Mouse (Mus musculus): Measurements from ENCODE around the gene Scn2a. TPM values are rescaled to one million over a fixed set of nuclear protein-coding genes. Genes with fewer than 3 reads are reported as not detected.

Gene Scn2a
- polyA plus RNA-seq, 1 experiment: 0.06 TPM

DNA sequence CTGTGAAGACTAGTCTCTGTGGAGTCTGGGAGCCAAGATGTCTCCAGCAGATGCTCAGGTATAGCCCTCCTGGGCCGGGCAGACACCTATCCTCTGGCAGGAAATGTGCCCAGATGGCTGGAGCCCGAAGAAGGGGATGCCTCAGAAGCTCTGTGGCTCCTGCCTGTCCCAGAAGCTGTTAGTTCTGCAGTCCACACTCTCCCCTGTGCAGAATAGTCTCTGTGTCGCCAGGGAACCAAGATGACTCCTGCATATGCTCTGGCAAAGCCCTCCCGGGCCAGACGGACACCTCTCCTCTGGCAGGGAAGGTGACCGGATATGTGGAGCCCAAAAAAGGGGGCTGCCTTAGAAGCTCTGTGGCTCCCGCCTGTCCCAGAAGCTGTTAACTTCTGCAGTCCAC is 32.1 kb downstream of the Scn2a start:
- DNase-seq: no peak
- TF ChIP-seq CTCF (conservative IDR thresholded peaks at IDR 0.05; ENCODE audit: insufficient read depth, insufficient read length, low read depth, low read length) (no peak), POLR2A (IDR thresholded peaks at IDR 0.05; ENCODE audit: low read depth, low read length) (no peak)
- H3K27me3 ChIP-seq (replicated peaks; ENCODE audit: control insufficient read depth, insufficient read depth, low read length): no peaks in the 10 kb centered on the region
- 80% methylated on average over 7 of the region's 7 CpGs for WGBS
- H3K36me3 ChIP-seq (ENCODE audit: control insufficient read depth, insufficient read depth, low read length): no peaks in the 10 kb centered on the region
- H3K27ac ChIP-seq (ENCODE audit: insufficient read depth, low read depth, low read length): no peak overlapping the region
- no peaks in the 10 kb centered on the region for H3K4me1 ChIP-seq (ENCODE audit: control insufficient read depth, insufficient read depth, low read length)
- H3K4me3 ChIP-seq (ENCODE audit: insufficient read depth, low read depth, low read length): no peak overlapping the region

DNA sequence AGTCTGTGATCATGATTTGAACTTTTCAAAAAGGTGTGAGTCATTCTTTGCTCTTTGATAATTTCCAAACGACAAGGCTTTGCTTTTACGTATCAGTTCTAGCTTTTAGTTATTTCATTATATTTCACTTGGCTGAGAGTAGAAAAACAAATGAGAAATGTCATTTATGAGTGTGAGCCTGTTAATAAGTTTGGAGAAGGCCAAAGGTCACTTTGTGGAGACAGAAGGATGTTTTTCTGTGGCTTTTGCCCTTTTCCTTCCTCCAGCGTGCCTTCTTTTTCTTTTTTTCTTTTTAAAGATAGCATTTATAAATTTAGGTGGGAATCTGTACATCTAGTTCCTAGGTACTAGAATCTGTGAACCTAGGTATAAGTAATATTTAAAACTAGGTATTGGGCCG is 36.5 kb downstream of the Scn2a start:
- H3K27ac ChIP-seq (ENCODE audit: insufficient read depth, low read depth, low read length): no peak overlapping the region
- no peaks in the 10 kb centered on the region for H3K36me3 ChIP-seq (ENCODE audit: control insufficient read depth, insufficient read depth, low read length)
- 43% methylated on average over 4 of the region's 4 CpGs for WGBS
- TF ChIP-seq POLR2A (IDR thresholded peaks at IDR 0.05; ENCODE audit: low read depth, low read length) (no peak), CTCF (conservative IDR thresholded peaks at IDR 0.05; ENCODE audit: insufficient read depth, insufficient read length, low read depth, low read length) (no peak)
- no peaks in the 10 kb centered on the region for H3K4me1 ChIP-seq (ENCODE audit: control insufficient read depth, insufficient read depth, low read length)
- no peaks in the 10 kb centered on the region for H3K27me3 ChIP-seq (replicated peaks; ENCODE audit: control insufficient read depth, insufficient read depth, low read length)
- H3K4me3 ChIP-seq (ENCODE audit: insufficient read depth, low read depth, low read length): no peak overlapping the region
- peak; percentile 71 for DNase-seq

DNA sequence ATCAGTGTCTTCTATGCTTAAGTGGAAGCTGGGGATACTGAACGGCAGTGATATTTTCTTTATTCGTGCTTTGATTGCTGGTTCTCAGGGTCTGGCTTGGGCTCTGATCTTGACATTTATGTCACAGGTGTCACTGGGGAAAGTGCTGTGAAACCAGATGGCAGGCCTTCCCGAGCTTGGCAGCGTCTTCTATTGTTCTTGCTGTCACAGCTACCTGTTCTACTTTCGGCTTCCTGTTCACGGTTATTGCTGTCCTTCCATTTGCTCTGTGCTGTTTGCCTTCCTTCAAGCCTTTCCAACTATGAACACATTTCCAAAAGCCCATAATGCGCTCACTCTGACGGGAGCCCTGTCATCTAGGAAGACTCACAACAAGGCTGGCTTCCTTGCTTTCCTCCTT is 37.9 kb downstream of the Scn2a start:
- no peak for TF ChIP-seq POLR2A (IDR thresholded peaks at IDR 0.05; ENCODE audit: low read depth, low read length)
- TF ChIP-seq CTCF (conservative IDR thresholded peaks at IDR 0.05; ENCODE audit: insufficient read depth, insufficient read length, low read depth, low read length): no peak
- DNase-seq: no peak
- Histone ChIP-seq H3K36me3 (ENCODE audit: control insufficient read depth, insufficient read depth, low read length) (no peaks in the 10 kb centered on the region), H3K4me3 (ENCODE audit: insufficient read depth, low read depth, low read length) (no peak overlapping the region), H3K4me1 (ENCODE audit: control insufficient read depth, insufficient read depth, low read length) (no peaks in the 10 kb centered on the region), H3K27me3 (replicated peaks; ENCODE audit: control insufficient read depth, insufficient read depth, low read length) (no peaks in the 10 kb centered on the region), H3K27ac (ENCODE audit: insufficient read depth, low read depth, low read length) (no peak overlapping the region)
- whole genome bisulfite sequencing: 81% methylated on average over 8 of the region's 8 CpGs

DNA sequence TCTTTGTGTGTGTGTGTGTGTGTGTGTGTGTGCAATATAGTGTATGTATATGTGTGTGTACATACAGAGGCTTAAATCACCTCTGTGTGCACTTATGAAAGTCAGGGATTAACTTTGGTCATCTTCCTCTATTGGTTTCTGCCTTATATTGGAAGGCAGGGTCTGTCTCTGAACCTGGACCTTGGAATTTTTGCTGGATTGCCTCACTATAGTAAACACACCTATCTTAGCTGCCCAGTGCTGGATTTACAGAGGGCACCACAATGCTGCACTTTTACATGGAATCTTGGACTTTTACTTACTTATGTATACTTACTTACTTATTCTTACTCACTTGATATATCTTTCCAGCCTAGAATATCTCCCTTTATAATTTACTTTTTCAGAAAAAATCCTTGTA is 43.3 kb downstream of the Scn2a start:
- Histone ChIP-seq H3K4me1 (ENCODE audit: control insufficient read depth, insufficient read depth, low read length) (no peaks in the 10 kb centered on the region), H3K27me3 (replicated peaks; ENCODE audit: control insufficient read depth, insufficient read depth, low read length) (no peaks in the 10 kb centered on the region), H3K36me3 (ENCODE audit: control insufficient read depth, insufficient read depth, low read length) (no peaks in the 10 kb centered on the region), H3K27ac (ENCODE audit: insufficient read depth, low read depth, low read length) (no peak overlapping the region), H3K4me3 (ENCODE audit: insufficient read depth, low read depth, low read length) (no peak overlapping the region)
- no peak for DNase-seq
- TF ChIP-seq POLR2A (IDR thresholded peaks at IDR 0.05; ENCODE audit: low read depth, low read length) (no peak), CTCF (conservative IDR thresholded peaks at IDR 0.05; ENCODE audit: insufficient read depth, insufficient read length, low read depth, low read length) (no peak)

DNA sequence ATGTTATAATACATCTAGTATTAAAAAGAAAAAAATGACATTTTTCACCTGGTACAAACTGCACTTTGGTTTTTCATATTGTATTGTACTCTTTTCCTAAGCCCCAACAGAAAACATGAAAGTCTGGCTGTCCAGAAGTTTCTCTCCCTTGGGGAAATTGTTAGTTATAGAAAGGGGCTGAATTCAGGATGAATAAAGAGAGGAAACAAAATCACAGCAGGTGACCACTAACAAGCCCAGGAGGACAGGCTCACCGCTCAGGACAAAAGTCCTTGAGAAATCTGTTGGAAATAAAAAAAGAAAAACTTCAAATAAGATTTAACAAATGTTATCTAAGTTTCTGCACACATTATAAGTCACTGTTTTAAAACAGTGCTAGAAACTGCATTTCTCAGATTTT is 43.9 kb downstream of the Scn2a start:
- Histone ChIP-seq H3K27me3 (replicated peaks; ENCODE audit: control insufficient read depth, insufficient read depth, low read length) (no peaks in the 10 kb centered on the region), H3K4me3 (ENCODE audit: insufficient read depth, low read depth, low read length) (no peak overlapping the region), H3K36me3 (ENCODE audit: control insufficient read depth, insufficient read depth, low read length) (no peaks in the 10 kb centered on the region), H3K27ac (ENCODE audit: insufficient read depth, low read depth, low read length) (no peak overlapping the region), H3K4me1 (ENCODE audit: control insufficient read depth, insufficient read depth, low read length) (no peaks in the 10 kb centered on the region)
- TF ChIP-seq POLR2A (IDR thresholded peaks at IDR 0.05; ENCODE audit: low read depth, low read length) (no peak), CTCF (conservative IDR thresholded peaks at IDR 0.05; ENCODE audit: insufficient read depth, insufficient read length, low read depth, low read length) (no peak)
- DNase-seq: no peak
- WGBS: 89% methylated on average over 1 of the region's 1 CpGs

DNA sequence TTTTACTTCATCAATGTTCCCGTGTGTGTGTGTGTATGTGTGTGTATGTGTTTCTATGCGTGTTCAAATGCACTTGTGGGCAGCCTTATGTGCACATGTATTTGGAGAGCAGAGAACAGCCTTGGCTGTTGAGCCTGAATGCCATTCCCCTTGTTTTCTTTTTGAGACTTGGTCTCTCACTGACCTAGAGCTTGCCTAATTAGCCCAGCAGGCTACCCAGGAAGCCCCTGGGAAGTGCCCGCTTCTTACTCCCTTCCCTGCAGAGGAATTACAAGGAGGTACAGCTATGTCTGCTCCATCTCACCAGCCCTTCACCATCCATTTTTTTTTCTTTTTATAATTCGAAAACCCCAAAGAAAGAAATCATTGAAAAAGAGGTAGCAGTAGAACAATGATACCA is 44.6 kb downstream of the Scn2a start:
- WGBS: 55% methylated on average over 4 of the region's 4 CpGs
- TF ChIP-seq POLR2A (IDR thresholded peaks at IDR 0.05; ENCODE audit: low read depth, low read length): no peak
- TF ChIP-seq CTCF (conservative IDR thresholded peaks at IDR 0.05; ENCODE audit: insufficient read depth, insufficient read length, low read depth, low read length): no peak

DNA sequence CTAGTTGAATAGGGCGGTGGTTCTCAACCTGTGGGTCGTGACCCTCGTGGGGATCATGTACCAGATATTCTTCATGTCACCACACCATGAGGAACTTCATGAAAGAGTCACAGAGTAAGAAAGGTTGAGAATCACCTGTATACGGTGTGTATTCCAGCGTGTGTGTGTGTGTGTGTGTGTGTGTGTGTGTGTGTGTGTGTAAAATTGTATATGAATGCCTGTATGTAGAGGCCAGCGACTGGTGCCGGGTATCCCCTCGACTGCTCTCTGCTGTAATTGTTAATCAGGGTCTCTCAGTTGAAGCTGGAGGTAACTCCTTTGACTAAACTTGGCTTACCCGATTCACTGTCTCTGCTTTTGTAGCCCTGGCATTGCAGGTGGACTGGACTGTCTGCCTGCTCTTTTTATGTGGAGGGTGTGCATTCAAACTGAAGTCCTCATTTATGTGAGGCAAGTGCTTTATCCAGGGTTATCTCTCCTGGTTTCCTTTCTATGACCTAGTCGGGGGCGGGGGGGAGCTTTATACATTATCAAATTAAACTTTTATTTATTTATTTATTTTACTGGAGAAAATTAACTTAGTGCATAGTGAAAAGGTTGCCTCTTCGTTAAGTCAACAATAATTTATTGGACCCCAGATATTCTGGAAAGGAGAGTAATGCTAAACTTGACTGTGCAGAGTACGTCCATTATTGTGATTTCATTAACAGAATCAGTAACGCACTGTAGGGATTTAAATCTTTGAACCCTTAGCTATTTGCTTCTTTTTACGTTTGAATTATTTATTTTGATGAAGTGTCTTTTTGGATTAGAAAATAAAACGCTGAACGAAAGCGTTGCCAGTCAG is 47.2 kb downstream of the Scn2a start:
- WGBS: 48% methylated on average over 18 of the region's 18 CpGs
- H3K36me3 ChIP-seq (ENCODE audit: control insufficient read depth, insufficient read depth, low read length): no peaks in the 10 kb centered on the region
- no peaks in the 10 kb centered on the region for H3K27me3 ChIP-seq (replicated peaks; ENCODE audit: control insufficient read depth, insufficient read depth, low read length)
- H3K4me3 ChIP-seq (ENCODE audit: insufficient read depth, low read depth, low read length): peak overlapping the region; percentile 31; the same call in 1 of the 2 replicates
- no peaks in the 10 kb centered on the region for H3K4me1 ChIP-seq (ENCODE audit: control insufficient read depth, insufficient read depth, low read length)
- no peak for TF ChIP-seq POLR2A (IDR thresholded peaks at IDR 0.05; ENCODE audit: low read depth, low read length)
- TF ChIP-seq CTCF (conservative IDR thresholded peaks at IDR 0.05; ENCODE audit: insufficient read depth, insufficient read length, low read depth, low read length): no peak
- H3K27ac ChIP-seq (ENCODE audit: insufficient read depth, low read depth, low read length): no peak overlapping the region
- DNase-seq: no peak

More for the DNA sequence above, 44.6 kb downstream of the Scn2a start:
- no peaks in the 10 kb centered on the region for H3K27me3 ChIP-seq (replicated peaks; ENCODE audit: control insufficient read depth, insufficient read depth, low read length)
- no peaks in the 10 kb centered on the region for H3K36me3 ChIP-seq (ENCODE audit: control insufficient read depth, insufficient read depth, low read length)
- DNase-seq: no peak
- no peak overlapping the region for H3K27ac ChIP-seq (ENCODE audit: insufficient read depth, low read depth, low read length)
- no peak overlapping the region for H3K4me3 ChIP-seq (ENCODE audit: insufficient read depth, low read depth, low read length)
- no peaks in the 10 kb centered on the region for H3K4me1 ChIP-seq (ENCODE audit: control insufficient read depth, insufficient read depth, low read length)

Measured in kidney, adult 2 months (tissue).